Mouse (Mus musculus) hindbrain, postnatal 0 days (tissue): ENCODE data around the gene Sema4c. TPM values are rescaled to one million over a fixed set of nuclear protein-coding genes. Genes with fewer than 3 reads are reported as not detected.

Source experiments
- ATAC-seq: fragments of 200-750 bp; cut with Nextera tagmentation; 2 replicates; pipeline ENCODE4 v1.8.0; 2017; ENCODE audit warnings: mild to moderate bottlenecking, moderate TSS enrichment, moderate library complexity
- DNase-seq: peaks from one replicate; pipeline ENCODE4 v3.0.0-alpha.2; 2015; ENCODE audit warnings: low spot score
- H3K27ac ChIP-seq: fragments of 300-500 bp; sonication (generic); 2 replicates; pipeline ENCODE4 v1.5.1; 2014; ENCODE audit warnings: mild to moderate bottlenecking
- H3K27me3 ChIP-seq: fragments of 300-500 bp; sonication (generic); 2 replicates; pipeline ENCODE4 v1.6.1; 2014; ENCODE audit warnings: low read length, mixed read lengths; ENCODE audit not compliant: insufficient read depth
- H3K36me3 ChIP-seq: fragments of 300-500 bp; sonication (generic); 2 replicates; pipeline ENCODE4 v1.6.1; 2014; ENCODE audit warnings: low read length, mixed read lengths; ENCODE audit not compliant: insufficient read depth
- H3K4me1 ChIP-seq: fragments of 300-500 bp; sonication (generic); 2 replicates; pipeline ENCODE4 v1.6.1; 2014; ENCODE audit warnings: antibody characterized with exemption, low read length, mixed read lengths; ENCODE audit not compliant: insufficient read depth
- H3K4me2 ChIP-seq: fragments of 300-500 bp; sonication (generic); 2 replicates; pipeline ENCODE4 v1.6.1; 2014; ENCODE audit warnings: low read depth, mild to moderate bottlenecking, low read length, moderate library complexity, mixed read lengths
- H3K4me3 ChIP-seq: fragments of 300-500 bp; sonication (generic); 2 replicates; pipeline ENCODE4 v1.5.1; 2014; ENCODE audit warnings: low read length
- H3K9ac ChIP-seq: fragments of 300-500 bp; sonication (generic); replicated peaks from 2 replicates; pipeline ENCODE4 v1.6.1; 2014; ENCODE audit warnings: mild to moderate bottlenecking, low read length, moderate library complexity, mixed read lengths
- H3K9me3 ChIP-seq: fragments of 300-500 bp; sonication (generic); 2 replicates; pipeline ENCODE4 v1.6.1; 2016; ENCODE audit warnings: low read length, mixed read lengths
- CTCF ChIP-seq: IDR thresholded peaks from 2 replicates; pipeline ENCODE4 v1.5.1; 2016; ENCODE audit warnings: antibody characterized with exemption, control low read depth, low read depth
- WGBS: fragments of 180-500 bp; shearing (Covaris S2); extraction: QIAGEN DNeasy Blood & Tissue Kit; methylation state at CpG from one replicate; pipeline ENCODE4 v1.1.7; 2014; 5-methylcytosine and 5-hydroxymethylcytosine counted together
- polyA plus RNA-seq: library from polyadenylated mRNA; unstranded; fragments of >200 nt; fragmentation: Nextera tagmentation; extraction: Ambion mirVana; gene quantifications from 2 replicates; pipeline ENCODE4 v1.2.1, GENCODE M21; 2015
- total RNA-seq: library from RNA; depleted of rRNA; stranded (reverse); fragments of >200 nt; gene quantifications from 2 replicates; pipeline ENCODE4 v1.2.3, GENCODE M21; 2014

Sema4c gene
- total and polyA plus RNA-seq, 2 experiments from 2014 or later = 14.4 to 32.3 TPM

DNA sequence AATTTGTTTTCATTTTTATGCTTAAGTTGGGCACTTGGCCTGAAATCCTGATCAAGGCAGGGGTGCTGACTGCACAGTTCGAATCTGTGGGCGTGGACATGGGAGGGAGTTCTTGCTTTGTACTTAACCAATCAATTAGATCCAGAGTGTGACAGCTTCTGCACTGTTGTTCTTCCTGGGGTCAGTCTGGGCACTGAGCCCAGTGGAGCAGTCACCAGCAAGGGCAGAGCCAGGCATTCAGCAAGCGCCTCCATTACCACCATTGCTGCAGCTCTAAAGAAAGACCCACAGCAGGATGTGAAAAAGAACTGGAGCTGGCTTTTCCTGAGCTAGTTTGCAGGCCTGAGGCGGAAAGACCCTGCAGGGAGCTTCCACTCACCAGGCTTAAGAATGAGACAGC is 38.0 kb upstream of the Sema4c start:
- no peaks in the 10 kb centered on the region for H3K27me3 ChIP-seq
- H3K9ac ChIP-seq = no peak overlapping the region
- TF ChIP-seq CTCF = no peak
- H3K4me3 ChIP-seq = no peak overlapping the region
- ATAC-seq = peak; percentile 92
- peak overlapping the region; percentile 62; the same call in 1 of the 2 replicates for H3K27ac ChIP-seq
- WGBS = 13% methylated on average over 4 of the region's 4 CpGs
- peak; percentile 90 for DNase-seq
- peaks cover 4% of the 10 kb centered on the region; the same call in 1 of the 2 replicates for H3K4me1 ChIP-seq
- H3K4me2 ChIP-seq = no peak overlapping the region
- H3K36me3 ChIP-seq = no peaks in the 10 kb centered on the region
- H3K9me3 ChIP-seq = no peaks in the 10 kb centered on the region

DNA sequence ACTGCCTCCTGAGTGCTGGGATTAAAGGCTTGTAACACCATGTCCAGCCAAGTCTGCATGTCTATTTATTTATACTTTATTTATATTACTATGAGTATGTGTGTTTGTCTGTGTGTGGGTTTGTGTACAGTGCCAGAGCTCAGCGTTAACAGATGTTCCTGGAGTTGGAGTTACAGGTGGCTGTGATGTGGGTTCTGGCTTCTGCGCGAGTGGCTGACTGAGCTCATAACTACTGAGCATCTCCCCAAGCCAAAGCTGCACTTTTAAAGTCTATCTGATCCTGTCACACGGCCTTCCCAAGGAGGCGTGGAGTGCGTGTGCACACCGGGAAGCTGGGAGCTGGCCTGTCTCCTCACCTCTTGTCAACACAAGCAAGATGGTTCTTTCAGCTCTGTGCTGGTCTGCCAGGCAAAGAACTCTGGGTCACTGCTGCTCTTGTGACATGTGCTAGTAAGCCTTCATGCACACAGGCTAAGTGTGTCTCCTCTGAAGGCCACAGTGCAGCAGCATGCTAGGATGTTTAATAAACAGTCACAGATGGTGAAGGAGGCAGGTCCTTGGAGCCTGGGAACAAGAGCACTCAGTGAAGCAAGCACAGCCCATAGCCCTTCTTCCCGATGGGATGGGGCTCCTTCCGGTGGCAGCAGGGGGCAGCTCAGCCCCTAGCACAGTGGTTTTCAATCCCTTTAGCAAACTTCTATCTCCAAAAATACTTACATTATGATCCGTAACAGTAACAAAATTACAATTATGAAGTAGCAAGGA is 37.2 kb upstream of the Sema4c start:
- peak; percentile 45 for DNase-seq
- H3K4me2 ChIP-seq = no peak overlapping the region
- peak overlapping the region; percentile 48; the same call in 1 of the 2 replicates for H3K27ac ChIP-seq
- WGBS = 42% methylated on average over 10 of the region's 10 CpGs
- no peaks in the 10 kb centered on the region for H3K9me3 ChIP-seq
- peaks cover 11% of the 10 kb centered on the region; the same call in 1 of the 2 replicates for H3K4me1 ChIP-seq
- H3K4me3 ChIP-seq = no peak overlapping the region
- H3K9ac ChIP-seq = no peak overlapping the region
- no peaks in the 10 kb centered on the region for H3K27me3 ChIP-seq
- peak; percentile 18; the same call in 1 of the 2 replicates for TF ChIP-seq CTCF
- no peaks in the 10 kb centered on the region for H3K36me3 ChIP-seq
- peak; percentile 72 for ATAC-seq

DNA sequence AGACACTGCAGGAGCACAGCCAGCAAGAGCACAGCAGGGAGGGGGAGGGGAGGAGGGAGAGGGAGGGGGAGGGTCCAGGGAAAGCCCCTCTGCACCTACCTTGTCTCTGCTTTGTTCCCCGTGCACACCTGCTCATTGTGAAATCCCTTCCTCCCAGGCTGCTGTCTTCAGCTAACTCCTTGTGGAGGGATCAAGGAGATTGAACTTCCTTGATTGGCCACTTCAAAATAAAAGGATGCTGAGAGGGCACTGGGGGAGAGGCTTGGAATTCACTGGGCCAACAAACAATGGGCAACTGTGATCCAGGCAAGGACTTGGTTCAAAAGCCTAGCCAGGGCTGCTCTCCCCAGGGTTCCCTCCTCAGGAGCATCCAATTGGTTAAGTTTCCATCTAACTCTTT is 35.0 kb upstream of the Sema4c start:
- WGBS = 27% methylated on average over 1 of the region's 1 CpGs
- no peak for ATAC-seq
- Histone ChIP-seq H3K9ac (no peak overlapping the region), H3K27ac (no peak overlapping the region), H3K4me1 (peaks cover 24% of the 10 kb centered on the region), H3K9me3 (no peaks in the 10 kb centered on the region), H3K4me2 (no peak overlapping the region), H3K36me3 (no peaks in the 10 kb centered on the region), H3K4me3 (no peak overlapping the region), H3K27me3 (no peaks in the 10 kb centered on the region)
- no peak for TF ChIP-seq CTCF
- no peak for DNase-seq

- WGBS = 79% methylated on average over 2 of the region's 2 CpGs
- Histone ChIP-seq H3K9ac (no peak overlapping the region), H3K27me3 (no peaks in the 10 kb centered on the region), H3K27ac (no peak overlapping the region), H3K36me3 (no peaks in the 10 kb centered on the region), H3K4me1 (peaks cover 26% of the 10 kb centered on the region), H3K9me3 (no peaks in the 10 kb centered on the region), H3K4me2 (no peak overlapping the region), H3K4me3 (no peak overlapping the region)
- TF ChIP-seq CTCF = no peak
- DNase-seq = no peak
- ATAC-seq = no peak
These were observed 33.3 kb upstream of the Sema4c start for GRCm38 (mm10) chr1:36591408-36591807.

- ATAC-seq = no peak
- no peak overlapping the region for H3K4me3 ChIP-seq
- no peaks in the 10 kb centered on the region for H3K9me3 ChIP-seq
- H3K9ac ChIP-seq = no peak overlapping the region
- no peak for TF ChIP-seq CTCF
- H3K4me1 ChIP-seq = peaks cover 26% of the 10 kb centered on the region
- no peaks in the 10 kb centered on the region for H3K36me3 ChIP-seq
- 44% methylated on average over 9 of the region's 9 CpGs for WGBS
- H3K27me3 ChIP-seq = no peaks in the 10 kb centered on the region
- peak; percentile 31 for DNase-seq
- no peak overlapping the region for H3K4me2 ChIP-seq
- H3K27ac ChIP-seq = 0 out of 2 replicates have a peak overlapping the region, but pooled peaks have one; percentile 9
These were observed 32.5 kb upstream of the Sema4c start for GRCm38 (mm10) chr1:36590664-36591063.

DNA sequence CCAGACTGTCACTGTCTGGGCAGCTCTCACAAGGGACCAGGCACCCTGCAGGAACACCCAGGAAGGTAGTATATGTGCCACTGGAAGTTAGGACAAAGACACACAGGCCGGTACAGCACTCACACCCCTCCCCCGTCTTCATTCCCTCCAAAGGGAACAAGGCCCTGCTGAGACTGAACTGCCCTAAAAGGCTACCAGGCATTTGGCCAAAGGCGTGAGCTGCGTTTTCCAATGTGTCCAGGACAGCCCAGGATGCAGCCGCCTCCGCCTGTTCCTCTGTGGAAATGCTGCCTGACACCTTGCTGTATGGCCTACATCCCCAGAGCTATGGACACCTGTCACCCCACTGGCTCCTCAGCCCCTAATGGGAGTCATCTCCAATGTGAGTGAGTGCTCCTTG is 31.3 kb upstream of the Sema4c start:
- no peak for TF ChIP-seq CTCF
- 33% methylated on average over 6 of the region's 6 CpGs for WGBS
- Histone ChIP-seq H3K4me1 (peaks cover 23% of the 10 kb centered on the region), H3K27me3 (no peaks in the 10 kb centered on the region), H3K36me3 (no peaks in the 10 kb centered on the region), H3K4me2 (no peak overlapping the region), H3K9ac (no peak overlapping the region), H3K9me3 (no peaks in the 10 kb centered on the region), H3K27ac (0 out of 2 replicates have a peak overlapping the region, but pooled peaks have one; percentile 37), H3K4me3 (no peak overlapping the region)
- DNase-seq (peak; percentile 67), ATAC-seq (peak; percentile 41; the same call in 1 of the 2 replicates)
